Comparison of ENCODE assay signal across 13 mouse cellular contexts in the genomic region with DNA sequence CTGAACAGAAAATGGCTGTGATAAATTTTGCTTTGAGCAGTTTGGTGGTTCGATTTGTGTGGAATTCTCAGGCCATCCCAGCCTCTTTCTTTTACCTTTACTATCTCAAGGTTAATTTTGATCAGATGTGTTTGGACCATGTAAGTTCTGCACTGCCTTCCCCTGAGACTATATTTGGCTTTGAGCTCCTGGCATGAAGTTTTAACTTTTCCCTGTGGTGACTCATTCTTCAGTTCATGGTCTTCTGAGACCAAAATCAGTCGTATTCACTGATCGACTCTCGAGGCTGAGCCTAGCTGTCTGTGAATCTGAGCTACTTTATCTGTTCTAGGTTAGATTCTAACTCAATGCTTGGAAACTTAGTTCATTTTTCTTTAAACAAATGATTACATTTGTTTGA. TPM values are rescaled to one million over a fixed set of nuclear protein-coding genes. Genes with fewer than 3 reads are reported as not detected.
"Had no signal": no experiment of that assay in that cellular context is flagged by ENCODE, and none has a peak within 500 bp of the region (broad histone marks: within the 10 kb centered on the region; RNA-seq: fewer than 3 reads in every experiment).

No protein-coding gene starts in this region.

- DNase-seq: lung, embryonic 14.5 days; lung, postnatal 10 days; lung, postnatal 4 days; midbrain, embryonic 14.5 days; retina, postnatal 1 day; right cerebral cortex, adult 18-20 months; right cerebral cortex, postnatal 25 days; right cerebral cortex, postnatal 4 days; spleen, adult 18-20 months; thymus, adult 18-20 months; thymus, postnatal 14 days; thymus, postnatal 36 days had no signal

RNA-seq across cellular contexts. Expression of a gene that starts 21.2 kb away (rescaled TPM):
- polyA plus RNA-seq: myocyte had no signal
